Mouse (Mus musculus): ENCODE measurements around the gene Ano2. TPM values are rescaled to one million over a fixed set of nuclear protein-coding genes. Genes with fewer than 3 reads are reported as not detected.

Ano2 gene
- polyA plus RNA-seq, 1 experiment, result 0.66 TPM

DNA sequence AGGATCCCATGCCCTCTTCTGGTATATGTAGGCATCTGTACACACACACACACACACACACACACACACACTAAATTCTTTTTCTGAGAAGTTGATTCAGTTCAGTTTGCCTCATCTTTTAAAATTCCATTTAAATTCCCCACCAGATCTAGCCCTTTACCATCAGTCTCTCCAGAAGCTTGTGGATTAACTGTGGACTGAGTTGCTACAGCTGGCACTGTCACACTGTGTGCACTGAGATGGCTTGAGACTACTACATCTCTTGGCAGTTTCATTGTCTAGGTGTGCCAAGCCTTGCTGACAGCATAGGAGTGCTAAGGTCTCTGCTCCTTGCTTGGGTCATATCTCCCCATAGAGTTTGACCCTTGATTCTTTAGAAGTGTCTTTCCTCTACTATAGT, 283.3 kb downstream of the Ano2 start:
- no peaks in the 10 kb centered on the region for H3K4me1 ChIP-seq (ENCODE audit: control insufficient read depth, insufficient read depth, insufficient read length, low read length)
- H3K36me3 ChIP-seq (ENCODE audit: control insufficient read depth, insufficient read depth, low read length), result no peaks in the 10 kb centered on the region
- no peak for TF ChIP-seq CTCF (IDR thresholded peaks at IDR 0.05; ENCODE audit: extremely low read depth, insufficient read length, insufficient replicate concordance, low read depth, low read length)
- no peak for TF ChIP-seq POLR2A (IDR thresholded peaks at IDR 0.05; ENCODE audit: low read depth, low read length)
- no peak overlapping the region for H3K27ac ChIP-seq (ENCODE audit: insufficient read depth, low read depth, low read length)
- no peaks in the 10 kb centered on the region for H3K27me3 ChIP-seq (ENCODE audit: control insufficient read depth, insufficient read depth, low read length)
- no peak overlapping the region for H3K4me3 ChIP-seq (ENCODE audit: low read depth, low read length)

DNA sequence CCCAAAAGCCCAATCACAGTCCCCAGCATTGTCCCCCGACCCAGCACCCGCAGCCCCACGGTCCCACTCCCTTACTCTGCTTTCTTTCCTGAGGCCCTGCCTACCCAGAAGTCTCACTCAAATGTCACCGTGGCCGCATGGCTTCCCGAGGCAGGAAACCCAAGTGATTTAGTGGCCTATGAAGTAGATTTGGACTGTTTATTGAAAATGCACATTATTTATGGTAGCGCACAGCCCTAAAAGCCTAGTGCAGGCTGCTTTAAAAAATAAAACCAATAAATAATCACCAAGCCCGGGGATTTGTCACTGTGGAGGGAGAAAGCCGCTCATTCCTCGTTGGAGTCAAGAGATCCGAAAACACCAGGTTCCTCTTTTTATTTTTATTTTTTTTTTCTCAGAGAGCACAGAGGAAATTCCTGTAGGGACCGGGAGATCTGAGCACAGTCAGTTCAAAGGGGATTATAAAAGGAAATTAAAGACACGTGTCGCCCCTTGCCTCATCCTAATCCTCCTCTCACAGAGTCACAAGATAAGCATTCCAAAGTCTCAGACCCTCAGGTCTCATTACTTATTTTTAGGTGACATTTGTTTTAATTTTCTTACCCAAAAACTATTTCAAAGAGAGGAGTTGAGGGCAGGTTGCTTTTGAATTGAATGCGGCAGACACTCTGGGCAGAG, 285.7 kb downstream of the Ano2 start:
- no peak overlapping the region for H3K27ac ChIP-seq (ENCODE audit: insufficient read depth, low read depth, low read length)
- TF ChIP-seq CTCF (IDR thresholded peaks at IDR 0.05; ENCODE audit: extremely low read depth, insufficient read length, insufficient replicate concordance, low read depth, low read length) (no peak), POLR2A (IDR thresholded peaks at IDR 0.05; ENCODE audit: low read depth, low read length) (no peak)
- no peaks in the 10 kb centered on the region for H3K36me3 ChIP-seq (ENCODE audit: control insufficient read depth, insufficient read depth, low read length)
- H3K4me1 ChIP-seq (ENCODE audit: control insufficient read depth, insufficient read depth, insufficient read length, low read length), result no peaks in the 10 kb centered on the region
- H3K4me3 ChIP-seq (ENCODE audit: low read depth, low read length), result no peak overlapping the region
- no peaks in the 10 kb centered on the region for H3K27me3 ChIP-seq (ENCODE audit: control insufficient read depth, insufficient read depth, low read length)
- 60% methylated on average over 15 of the region's 15 CpGs for WGBS

GRCm38 (mm10) chr6:125979601-125980000, 289.4 kb downstream of the Ano2 start:
- H3K27me3 ChIP-seq (ENCODE audit: control insufficient read depth, insufficient read depth, low read length), result no peaks in the 10 kb centered on the region
- H3K4me1 ChIP-seq (ENCODE audit: control insufficient read depth, insufficient read depth, insufficient read length, low read length), result no peaks in the 10 kb centered on the region
- TF ChIP-seq POLR2A (IDR thresholded peaks at IDR 0.05; ENCODE audit: low read depth, low read length) (no peak), CTCF (IDR thresholded peaks at IDR 0.05; ENCODE audit: extremely low read depth, insufficient read length, insufficient replicate concordance, low read depth, low read length) (no peak)
- no peak overlapping the region for H3K27ac ChIP-seq (ENCODE audit: insufficient read depth, low read depth, low read length)
- H3K4me3 ChIP-seq (ENCODE audit: low read depth, low read length), result no peak overlapping the region
- 91% methylated on average over 5 of the region's 5 CpGs for whole genome bisulfite sequencing
- no peaks in the 10 kb centered on the region for H3K36me3 ChIP-seq (ENCODE audit: control insufficient read depth, insufficient read depth, low read length)

DNA sequence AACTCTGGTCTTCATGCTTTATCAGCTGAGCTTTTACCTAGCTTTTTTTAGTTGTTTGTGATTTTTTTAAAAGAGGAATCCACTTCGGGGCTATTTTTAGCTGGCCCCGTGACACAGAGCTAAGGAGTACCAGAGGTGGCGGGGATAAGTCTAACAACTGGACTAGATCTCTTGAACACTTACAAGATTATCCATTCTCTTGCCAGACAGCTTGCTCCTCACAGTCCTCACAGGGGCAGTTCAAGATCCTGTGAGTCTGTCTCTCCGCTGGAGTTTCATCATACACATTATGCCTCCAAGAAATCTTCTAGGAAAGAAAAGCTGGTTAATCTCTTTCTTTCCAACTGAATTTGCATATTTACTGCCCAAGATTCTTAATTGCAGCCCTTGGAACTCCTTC, 293.8 kb downstream of the Ano2 start:
- TF ChIP-seq POLR2A (IDR thresholded peaks at IDR 0.05; ENCODE audit: low read depth, low read length) (no peak), CTCF (IDR thresholded peaks at IDR 0.05; ENCODE audit: extremely low read depth, insufficient read length, insufficient replicate concordance, low read depth, low read length) (no peak)

DNA sequence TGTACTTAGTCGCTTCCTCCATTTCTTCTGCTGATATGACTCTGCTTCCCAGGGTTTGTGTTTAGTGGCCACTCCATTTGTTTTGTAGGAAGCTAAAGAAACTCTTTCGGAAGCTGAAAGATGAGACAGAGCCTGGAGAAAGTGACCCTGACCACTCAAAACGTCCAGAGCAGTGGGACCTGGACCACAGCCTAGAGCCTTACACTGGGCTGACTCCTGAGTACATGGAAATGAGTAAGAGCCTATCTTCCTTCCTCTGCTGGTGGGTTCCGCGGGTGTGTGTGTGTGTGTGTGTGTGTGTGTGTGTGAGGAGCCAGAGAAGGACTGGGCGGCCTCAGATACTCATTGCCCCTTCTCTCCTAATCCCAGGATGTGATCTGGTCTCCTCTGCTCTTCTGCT, 302.5 kb downstream of the Ano2 start:
- Histone ChIP-seq H3K27me3 (ENCODE audit: control insufficient read depth, insufficient read depth, low read length) (no peaks in the 10 kb centered on the region), H3K27ac (ENCODE audit: insufficient read depth, low read depth, low read length) (no peak overlapping the region), H3K36me3 (ENCODE audit: control insufficient read depth, insufficient read depth, low read length) (no peaks in the 10 kb centered on the region), H3K4me1 (ENCODE audit: control insufficient read depth, insufficient read depth, insufficient read length, low read length) (no peaks in the 10 kb centered on the region), H3K4me3 (ENCODE audit: low read depth, low read length) (no peak overlapping the region)
- WGBS, result 40% methylated on average over 6 of the region's 6 CpGs
- TF ChIP-seq POLR2A (IDR thresholded peaks at IDR 0.05; ENCODE audit: low read depth, low read length) (no peak), CTCF (IDR thresholded peaks at IDR 0.05; ENCODE audit: extremely low read depth, insufficient read length, insufficient replicate concordance, low read depth, low read length) (no peak)

More for the DNA sequence above, 293.8 kb downstream of the Ano2 start:
- no peaks in the 10 kb centered on the region for H3K27me3 ChIP-seq (ENCODE audit: control insufficient read depth, insufficient read depth, low read length)
- 77% methylated on average over 4 of the region's 4 CpGs for WGBS
- H3K36me3 ChIP-seq (ENCODE audit: control insufficient read depth, insufficient read depth, low read length), result no peaks in the 10 kb centered on the region
- H3K4me1 ChIP-seq (ENCODE audit: control insufficient read depth, insufficient read depth, insufficient read length, low read length), result no peaks in the 10 kb centered on the region
- no peak overlapping the region for H3K27ac ChIP-seq (ENCODE audit: insufficient read depth, low read depth, low read length)
- H3K4me3 ChIP-seq (ENCODE audit: low read depth, low read length), result no peak overlapping the region

DNA sequence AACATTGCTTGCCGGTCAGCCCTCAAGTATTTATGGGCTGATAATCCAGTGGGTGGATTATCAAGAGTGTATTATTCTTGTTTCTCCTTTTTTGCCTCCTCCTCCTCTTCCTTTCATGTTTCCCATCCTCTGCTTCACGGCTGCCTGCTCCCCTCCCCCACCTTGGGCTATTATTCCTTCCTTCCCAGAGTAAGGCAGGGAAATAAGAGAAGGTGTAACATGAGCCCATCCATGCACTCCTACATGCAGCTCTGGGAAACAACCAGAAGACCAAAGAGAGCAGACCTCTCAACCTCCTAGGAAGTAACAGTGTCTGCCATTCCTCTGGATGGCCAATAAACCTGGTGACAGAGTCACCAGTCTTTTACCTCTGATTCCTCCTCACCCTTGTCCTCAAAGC, 311.6 kb downstream of the Ano2 start:
- H3K4me1 ChIP-seq (ENCODE audit: control insufficient read depth, insufficient read depth, insufficient read length, low read length), result no peaks in the 10 kb centered on the region
- WGBS, result 46% methylated on average over 2 of the region's 2 CpGs
- TF ChIP-seq CTCF (IDR thresholded peaks at IDR 0.05; ENCODE audit: extremely low read depth, insufficient read length, insufficient replicate concordance, low read depth, low read length), result no peak
- TF ChIP-seq POLR2A (IDR thresholded peaks at IDR 0.05; ENCODE audit: low read depth, low read length), result no peak
- H3K4me3 ChIP-seq (ENCODE audit: low read depth, low read length), result no peak overlapping the region
- H3K27me3 ChIP-seq (ENCODE audit: control insufficient read depth, insufficient read depth, low read length), result no peaks in the 10 kb centered on the region
- no peak overlapping the region for H3K27ac ChIP-seq (ENCODE audit: insufficient read depth, low read depth, low read length)
- H3K36me3 ChIP-seq (ENCODE audit: control insufficient read depth, insufficient read depth, low read length), result no peaks in the 10 kb centered on the region

DNA sequence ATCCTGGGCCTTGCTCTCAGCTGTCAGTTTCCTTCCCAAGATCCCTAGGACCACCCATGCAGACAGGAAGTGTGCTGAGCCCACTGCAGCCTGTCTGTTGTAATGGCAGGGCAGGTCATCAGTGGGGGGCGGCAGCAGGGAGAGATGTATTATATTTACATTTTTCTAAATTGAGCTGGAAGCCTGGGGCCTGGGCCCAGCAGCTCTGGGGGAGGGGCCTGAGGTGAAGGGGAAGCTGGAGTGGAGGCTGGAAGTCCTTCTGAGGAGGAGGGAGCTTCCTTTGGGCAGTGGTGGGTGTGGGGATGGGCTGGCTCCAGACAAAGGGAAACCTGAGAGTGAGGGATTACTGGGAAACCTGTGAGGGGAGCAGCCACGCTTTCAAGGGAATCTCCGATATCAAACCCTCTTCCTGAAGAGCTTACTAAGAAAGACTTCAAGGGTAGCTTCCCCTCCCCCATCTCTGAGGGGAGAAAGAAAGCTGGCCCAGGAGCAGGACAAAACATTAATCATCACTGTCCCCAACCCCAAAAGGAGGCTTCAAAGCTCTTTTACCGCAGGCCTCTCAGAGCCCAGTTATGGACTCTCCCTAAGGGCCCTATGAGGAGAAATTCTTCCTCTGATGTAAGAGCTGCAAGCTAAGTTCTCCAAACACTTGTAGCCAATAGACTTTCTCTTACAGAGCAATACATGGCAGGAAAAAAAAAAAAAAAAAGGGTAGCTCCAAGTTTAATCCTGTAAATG, 313.0 kb downstream of the Ano2 start:
- TF ChIP-seq CTCF (IDR thresholded peaks at IDR 0.05; ENCODE audit: extremely low read depth, insufficient read length, insufficient replicate concordance, low read depth, low read length), result no peak
- no peak for TF ChIP-seq POLR2A (IDR thresholded peaks at IDR 0.05; ENCODE audit: low read depth, low read length)
- Histone ChIP-seq H3K4me3 (ENCODE audit: low read depth, low read length) (no peak overlapping the region), H3K4me1 (ENCODE audit: control insufficient read depth, insufficient read depth, insufficient read length, low read length) (no peaks in the 10 kb centered on the region), H3K27ac (ENCODE audit: insufficient read depth, low read depth, low read length) (no peak overlapping the region), H3K27me3 (ENCODE audit: control insufficient read depth, insufficient read depth, low read length) (no peaks in the 10 kb centered on the region), H3K36me3 (ENCODE audit: control insufficient read depth, insufficient read depth, low read length) (no peaks in the 10 kb centered on the region)
- 33% methylated on average over 4 of the region's 4 CpGs for WGBS
